Mouse (Mus musculus) lung, adult 18-20 months (tissue): ENCODE results near the gene Usp48.

ENCODE experiments used
- DNase-seq, 2 experiments: peaks; one replicate each; pipeline ENCODE4 v3.0.0; 2022; ENCODE audit warnings: mixed read lengths in 2 of 2

Usp48 gene

DNA sequence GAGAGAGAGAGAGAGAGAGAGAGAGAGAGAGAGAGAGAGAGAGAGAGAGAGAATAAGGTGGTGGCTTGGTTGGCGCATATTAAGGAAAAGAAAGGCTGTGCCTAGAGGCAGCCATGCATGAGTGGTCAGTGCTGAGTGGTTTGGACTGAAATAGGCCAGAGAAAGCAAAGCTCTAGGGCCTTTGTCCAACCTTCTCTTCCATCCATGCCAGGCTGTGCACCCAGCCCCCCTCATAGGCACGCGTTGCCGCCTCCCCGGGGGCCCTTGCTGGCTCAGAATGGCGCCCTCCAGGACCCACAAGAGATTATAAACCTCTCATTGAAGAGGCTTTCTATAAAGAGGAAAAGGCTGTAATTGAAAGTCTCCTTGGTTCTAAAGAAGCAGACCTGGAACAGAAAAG lies 68.0 kb downstream of the Usp48 start:
- no peak for DNase-seq

DNA sequence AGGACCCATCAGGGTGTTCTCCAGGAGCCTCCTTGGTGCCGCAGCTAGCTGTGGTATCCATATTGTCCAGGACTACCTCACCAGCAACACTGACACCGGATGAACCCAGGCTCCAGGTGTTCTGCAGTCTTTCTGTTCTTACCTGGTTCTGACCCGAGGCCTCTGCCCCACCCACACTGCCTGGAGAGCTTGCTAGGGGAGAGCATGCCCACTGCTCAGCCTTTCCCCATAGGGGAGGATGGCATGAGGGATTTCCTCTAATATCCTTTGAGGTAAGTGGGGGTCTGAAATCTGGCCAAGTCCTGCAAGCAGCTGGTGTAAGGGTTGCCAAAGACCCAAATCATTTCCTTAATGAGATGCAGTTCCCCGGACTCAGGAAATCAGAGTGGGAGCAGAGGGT lies 69.9 kb downstream of the Usp48 start:
- no peak for DNase-seq

- DNase-seq = peak; percentile 31 to 45
Measured at GRCm38 (mm10) chr4:137664433-137664979, 71.0 kb downstream of the Usp48 start, which contains the start of gene Rap1gap. Rap1gap (plus strand) TSS chr4:137664726.

- no peak for DNase-seq
Measured at GRCm38 (mm10) chr4:137664980-137665675, 71.6 kb downstream of the Usp48 start.

DNA sequence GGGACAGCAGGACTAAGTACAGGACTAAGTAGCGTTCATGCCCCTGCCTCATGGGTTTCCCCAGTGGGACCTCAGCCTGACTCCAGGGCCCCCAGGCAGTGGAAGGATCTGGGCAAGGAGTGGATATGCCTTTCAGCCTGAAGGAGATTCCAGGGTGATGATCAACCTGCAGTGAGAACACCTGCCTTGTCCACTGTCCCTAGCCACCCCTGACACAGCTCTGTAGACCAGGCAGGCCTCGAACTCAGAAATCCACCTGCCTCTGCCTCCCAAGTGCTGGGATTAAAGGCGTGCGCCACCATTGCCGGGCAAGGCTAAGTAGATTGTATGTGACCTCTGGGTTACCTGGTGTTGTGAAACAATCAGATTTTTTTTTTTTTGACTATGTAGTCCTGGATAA lies 72.2 kb downstream of the Usp48 start:
- DNase-seq = no peak

DNA sequence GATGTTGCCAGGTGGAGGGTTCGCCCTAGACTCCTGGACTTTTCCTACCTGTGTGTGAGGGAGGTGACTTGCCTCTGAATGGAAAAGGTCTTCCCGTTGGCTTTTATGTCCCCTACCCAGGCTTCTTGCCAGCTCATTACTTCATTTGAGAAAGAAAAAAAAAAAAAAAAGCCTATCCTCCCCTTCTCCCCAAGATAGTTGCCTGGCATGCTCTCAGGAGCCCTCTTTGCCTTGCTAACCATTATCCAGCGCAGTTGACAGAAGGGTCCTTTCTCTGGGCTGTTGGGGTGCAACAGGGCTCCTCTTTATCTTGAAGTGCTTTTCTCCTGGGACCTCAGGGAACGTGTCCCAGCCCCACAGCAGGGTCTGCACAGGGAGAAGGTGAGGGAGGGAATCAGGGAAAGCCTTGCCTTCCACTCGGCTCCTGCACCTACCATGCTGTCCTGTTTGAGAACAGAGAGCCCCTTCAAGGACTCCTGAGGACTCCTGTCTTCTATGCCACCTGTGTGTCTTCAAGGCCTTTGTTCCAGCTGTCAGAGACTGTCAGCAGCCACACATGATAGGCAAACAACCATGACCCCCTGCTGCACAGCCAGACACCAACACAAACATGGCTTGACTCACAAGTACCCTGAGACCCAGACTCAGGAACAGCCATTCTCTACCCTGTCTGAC lies 72.9 kb downstream of the Usp48 start:
- no peak for DNase-seq

DNA sequence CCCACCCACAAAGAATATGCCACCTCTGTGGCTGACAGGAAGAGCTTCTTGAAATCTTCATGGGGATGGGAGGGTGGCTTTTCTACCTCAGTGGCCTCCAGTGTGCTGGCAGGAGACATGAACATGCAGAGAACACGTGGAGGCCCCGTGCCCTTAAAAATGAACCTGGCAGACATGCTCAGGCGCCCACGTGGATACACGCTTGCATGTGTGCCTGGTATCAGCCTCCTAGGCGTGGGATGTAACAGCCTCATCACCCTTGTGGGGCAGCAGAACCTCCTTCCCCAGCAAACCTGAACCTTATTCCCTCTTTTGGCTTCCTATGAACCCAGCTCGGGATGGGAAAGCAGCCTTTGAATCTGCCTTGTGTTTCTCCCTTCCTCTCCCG lies 73.4 kb downstream of the Usp48 start:
- DNase-seq = no peak

- DNase-seq = no peak
Measured at GRCm38 (mm10) chr4:137667747-137668146, 74.2 kb downstream of the Usp48 start.

DNA sequence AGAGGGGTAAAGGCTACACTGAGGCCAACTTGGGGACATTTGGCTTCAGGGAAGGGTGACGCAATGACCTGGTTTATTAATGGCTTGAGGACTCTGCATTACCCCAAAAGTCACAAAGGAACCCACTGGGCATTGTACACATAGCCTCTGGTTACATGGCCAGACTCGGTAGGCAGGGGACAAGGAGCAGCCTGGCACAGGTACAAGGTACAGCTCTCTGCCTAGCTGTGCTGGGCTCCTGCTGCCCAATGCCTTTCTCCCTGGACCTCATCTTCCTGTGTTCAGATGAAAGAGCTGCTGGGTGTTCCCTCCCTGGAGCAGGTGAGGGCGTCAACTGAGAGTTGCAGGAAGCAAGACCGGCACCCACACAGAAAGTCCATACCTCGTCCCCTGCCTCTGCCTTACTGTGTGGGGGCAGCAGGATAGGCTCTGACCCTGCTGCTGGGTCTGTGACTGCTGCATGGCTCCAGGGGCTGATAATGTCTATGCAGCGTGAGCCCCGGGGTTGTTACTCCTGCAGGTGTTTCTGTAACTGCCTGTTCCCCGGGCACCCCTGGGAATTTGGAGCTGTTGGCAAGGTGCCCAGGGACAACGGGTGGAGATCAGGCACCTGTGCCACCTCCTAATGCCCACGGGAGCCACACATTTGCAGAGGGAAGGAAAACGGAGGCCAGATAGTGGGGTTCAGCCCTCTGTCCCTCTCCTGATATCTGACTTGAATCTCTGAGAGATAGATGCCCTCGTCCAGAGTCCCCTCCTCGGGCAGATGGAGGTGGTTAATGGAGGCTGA lies 78.4 kb downstream of the Usp48 start:
- DNase-seq = no peak

GRCm38 (mm10) chr4:137675566-137675965 lies 82.0 kb downstream of the Usp48 start:
- no peak for DNase-seq

- peak; percentile 62 to 64 for DNase-seq
Measured at GRCm38 (mm10) chr4:137676057-137676456, 82.5 kb downstream of the Usp48 start.

DNA sequence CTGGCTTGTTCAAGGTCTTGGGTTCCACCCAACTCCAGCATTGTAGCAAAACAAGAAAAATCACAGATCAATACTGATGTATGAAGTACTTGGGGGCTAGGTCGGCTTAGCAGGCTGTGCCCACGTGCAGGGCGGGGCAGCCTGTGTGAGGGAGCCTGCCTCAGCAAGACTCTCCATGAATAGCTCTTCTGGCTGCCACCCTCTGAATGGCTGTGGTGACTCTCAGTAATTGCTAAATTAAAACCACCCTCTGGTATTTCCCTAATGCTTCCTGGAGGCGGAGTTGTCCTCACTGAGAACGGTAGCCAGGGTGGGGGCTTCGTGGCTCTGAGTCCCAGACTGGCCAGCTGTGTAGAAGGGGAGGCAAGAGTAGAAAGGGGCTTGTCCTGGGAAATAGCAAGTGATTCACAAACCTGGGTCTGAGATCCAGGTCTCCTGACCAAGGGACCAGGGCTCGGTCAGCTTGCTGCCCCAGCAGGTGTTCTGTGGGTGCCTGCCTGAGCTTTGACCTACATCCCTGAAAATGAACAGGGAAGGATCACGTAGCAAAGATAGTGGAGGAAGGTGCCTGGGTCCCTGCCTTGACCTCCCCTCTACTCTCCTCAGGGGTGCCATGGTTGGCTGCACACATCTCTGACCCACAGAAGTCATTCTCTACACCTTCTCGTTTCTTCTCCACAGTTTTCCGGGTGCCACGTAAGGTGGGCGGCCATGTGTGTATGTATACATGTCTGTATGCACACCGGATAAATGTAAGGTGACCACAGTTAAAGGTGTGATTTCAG lies 83.3 kb downstream of the Usp48 start:
- DNase-seq = no peak

GRCm38 (mm10) chr4:137677906-137678305 lies 84.4 kb downstream of the Usp48 start:
- no peak for DNase-seq

GRCm38 (mm10) chr4:137678568-137678967 lies 85.0 kb downstream of the Usp48 start:
- DNase-seq = no peak

DNA sequence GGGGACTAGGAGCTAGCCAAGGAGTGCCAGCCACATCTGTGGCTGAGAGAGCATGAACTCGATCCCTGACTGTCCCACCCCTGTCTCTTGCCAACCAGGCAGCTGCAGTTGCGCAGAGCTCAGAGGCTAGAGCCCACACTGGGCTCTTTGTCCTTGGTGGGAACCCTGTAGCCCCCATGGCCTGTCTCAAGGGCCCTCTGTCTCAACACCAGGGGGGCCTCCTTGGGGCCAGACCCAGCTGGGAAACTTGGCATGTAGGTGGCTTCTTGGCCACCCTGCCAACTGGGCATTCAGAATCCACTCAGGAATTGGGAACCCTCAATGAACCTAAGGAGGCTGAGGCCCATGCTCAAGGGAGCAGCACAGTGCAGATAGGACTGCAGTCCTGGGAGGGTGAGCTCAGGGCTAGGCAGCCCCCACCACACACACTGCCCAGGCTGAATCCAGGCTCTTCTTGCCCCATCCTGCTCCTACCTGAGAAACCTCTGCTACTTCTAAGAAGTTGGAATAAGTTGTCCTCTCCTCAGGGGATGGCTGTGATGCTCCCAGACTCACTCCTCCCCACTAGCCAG lies 86.5 kb downstream of the Usp48 start:
- DNase-seq = no peak

DNA sequence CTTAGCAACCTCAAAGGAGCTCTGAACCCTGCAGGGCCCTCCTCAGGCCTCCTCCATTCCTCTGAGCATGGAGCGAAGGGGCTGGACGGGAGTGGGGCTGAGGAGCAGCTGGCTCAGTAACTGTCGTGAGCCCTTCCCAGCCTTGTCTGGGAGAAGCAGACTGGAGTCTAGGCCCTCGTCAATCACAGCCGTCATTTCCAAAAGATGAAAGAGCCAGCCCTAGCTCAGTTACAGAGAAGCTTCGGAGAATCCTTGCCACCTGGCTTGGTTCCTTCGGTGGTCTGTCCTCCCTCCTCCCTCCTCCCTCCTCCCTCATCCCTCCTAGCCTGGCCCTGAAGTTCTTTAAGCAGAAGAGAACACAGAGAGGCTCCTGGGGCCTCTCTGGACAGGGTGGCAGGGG lies 87.2 kb downstream of the Usp48 start:
- no peak for DNase-seq

DNA sequence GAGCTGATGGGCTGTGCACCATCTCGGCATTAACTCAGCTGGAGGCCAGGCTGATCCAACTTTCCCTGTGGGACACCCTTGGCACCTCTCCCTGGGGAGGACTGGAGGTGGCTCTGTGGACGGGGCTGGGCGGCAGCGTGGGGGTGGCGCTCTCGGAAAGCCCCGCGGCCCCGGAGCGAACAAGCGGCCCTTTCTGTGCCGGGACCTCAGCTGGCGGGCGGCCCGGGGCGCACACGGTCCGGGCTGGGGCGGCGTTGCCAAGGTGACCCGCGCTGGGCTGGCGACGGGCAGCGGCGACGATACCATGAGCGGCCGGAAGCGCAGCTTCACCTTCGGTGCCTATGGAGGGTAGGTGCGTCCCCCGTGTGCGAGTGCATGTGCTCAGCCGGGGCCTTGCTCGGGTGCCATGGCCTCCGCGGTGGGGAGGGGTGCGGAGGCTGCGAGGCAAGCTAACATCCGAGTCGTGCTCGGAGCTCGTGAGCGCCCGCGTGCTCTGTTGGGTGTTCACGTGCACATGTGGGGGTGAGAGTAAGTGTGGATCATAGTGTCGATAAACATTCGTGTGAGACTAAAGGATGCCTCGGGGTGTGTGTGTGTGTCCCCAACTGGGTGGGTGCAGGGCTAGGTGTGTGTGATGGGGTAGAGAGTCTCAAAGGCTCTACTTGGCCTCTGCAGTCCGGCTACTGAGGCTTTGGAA lies 88.0 kb downstream of the Usp48 start:
- DNase-seq = no peak

DNA sequence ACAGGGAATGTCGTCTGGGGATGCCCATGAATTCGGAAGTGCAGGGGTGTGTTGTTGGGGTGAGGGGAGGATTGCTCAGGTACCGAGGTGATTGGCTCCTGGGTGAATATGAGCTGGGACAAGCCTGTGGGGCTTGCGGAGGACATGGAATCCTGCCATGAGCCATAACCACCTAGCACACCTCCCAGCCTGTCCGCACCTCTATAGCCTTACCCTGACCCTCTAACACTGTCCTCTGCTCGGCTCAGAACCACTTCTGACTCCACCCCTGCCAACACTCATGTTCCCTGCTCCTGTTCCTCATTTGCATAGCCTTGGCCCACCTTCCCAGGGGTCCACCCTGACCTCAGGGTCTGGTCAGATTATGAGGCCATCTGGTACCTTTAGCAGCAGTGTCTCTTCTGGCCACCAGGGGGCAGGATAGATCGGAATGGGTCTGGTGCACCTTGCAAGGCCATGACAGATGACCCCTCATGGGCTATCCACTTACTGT lies 89.5 kb downstream of the Usp48 start:
- DNase-seq = no peak

GRCm38 (mm10) chr4:137684830-137685343 lies 91.3 kb downstream of the Usp48 start:
- no peak for DNase-seq

- DNase-seq = no peak
Measured at GRCm38 (mm10) chr4:137686303-137686702, 92.7 kb downstream of the Usp48 start.

DNA sequence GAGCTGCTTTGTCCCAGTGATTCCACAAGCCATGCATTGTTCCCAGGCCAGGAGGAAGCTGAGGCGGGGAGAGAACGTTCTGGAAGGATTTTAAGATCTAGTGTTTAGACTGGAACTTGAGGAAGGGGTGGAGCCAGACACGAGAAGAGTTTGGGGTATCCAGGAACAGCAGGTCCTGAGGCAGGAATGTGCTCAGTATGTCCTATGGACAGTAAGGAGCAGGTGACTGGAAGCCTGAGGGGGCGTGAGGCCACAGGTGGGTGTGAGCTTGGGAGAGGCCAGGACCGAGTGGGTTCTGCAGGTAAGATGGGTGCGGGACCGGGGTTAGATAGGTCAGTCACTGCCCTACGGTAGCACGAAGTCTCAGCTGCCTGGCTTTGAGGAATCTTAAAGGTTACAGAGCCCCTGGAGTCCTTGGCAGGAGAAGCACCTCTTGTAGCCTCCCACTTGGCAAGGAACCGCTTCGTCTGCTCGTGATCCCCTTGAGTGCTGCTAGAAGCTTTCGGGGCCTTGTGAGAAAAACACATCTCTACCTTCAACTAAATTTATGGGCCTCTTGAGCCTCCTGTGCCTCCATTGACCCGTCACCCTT lies 93.8 kb downstream of the Usp48 start:
- DNase-seq = peak; percentile 72 to 76
